Mouse (Mus musculus): Measurements from ENCODE around the gene Ccl22.

The Ccl22 gene

DNA sequence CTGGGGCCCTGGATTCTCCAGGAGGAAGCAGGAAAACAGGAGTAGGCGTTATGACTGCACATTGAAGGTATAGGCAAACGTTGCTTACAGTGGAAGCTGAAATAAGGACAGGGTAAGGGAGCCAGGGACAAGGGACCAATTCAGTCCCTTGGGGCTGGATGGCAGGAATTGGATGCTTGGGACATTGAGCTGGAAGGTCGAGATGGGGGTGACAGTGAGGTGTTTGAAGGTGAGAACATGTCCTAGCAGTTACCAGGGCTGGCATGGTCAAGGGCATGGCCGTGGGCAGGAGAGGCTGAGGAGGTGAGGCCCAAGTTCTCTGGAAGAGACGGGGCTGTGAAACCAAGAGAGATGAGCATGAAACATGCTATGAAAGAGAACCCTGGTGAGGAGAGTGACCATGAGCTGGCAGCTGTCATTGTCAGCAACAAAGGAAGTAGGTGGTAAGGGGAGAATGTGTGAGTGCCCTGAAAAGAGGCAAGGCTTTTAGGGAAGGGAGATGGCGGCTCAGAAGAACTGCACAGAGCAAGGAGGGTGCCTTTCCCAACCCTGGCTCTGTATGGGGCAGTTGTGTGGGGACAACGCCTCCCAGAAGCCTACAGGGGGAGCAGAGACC lies 10.5 kb upstream of the Ccl22 start:
- no peak for DNase-seq (ENCODE audit: low read depth, low spot score)

DNA sequence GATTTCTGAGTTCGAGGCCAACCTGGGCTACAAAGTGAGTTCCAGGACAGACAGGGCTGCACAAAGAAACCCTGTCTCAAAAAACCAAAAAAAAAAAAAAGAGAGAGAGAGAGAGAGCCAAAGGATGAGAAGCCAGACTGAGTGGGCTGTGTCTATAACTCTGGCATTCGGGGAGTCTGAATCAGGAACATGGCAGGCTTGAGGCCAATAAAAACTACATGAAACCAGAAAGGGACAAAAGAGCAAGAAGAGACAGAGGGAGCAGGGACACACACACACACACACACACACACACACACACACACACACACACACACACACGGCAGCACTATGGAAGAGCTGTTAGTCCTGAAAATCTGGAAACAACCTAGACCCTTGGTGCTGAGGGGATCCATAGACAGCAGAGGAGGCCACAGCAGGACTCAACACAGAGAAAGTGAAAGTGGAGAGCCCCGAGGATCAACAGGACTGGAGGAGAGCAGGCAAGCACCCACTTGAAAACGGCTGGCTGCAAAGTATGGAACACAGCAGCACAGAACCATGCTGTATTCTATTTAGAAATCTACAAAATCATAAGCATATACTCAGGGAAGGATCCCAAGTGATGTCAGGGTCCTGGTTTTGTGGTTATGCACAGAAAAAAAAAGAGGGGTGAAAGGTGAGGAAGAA lies 9.8 kb upstream of the Ccl22 start:
- no peak for DNase-seq (ENCODE audit: low read depth, low spot score)

DNA sequence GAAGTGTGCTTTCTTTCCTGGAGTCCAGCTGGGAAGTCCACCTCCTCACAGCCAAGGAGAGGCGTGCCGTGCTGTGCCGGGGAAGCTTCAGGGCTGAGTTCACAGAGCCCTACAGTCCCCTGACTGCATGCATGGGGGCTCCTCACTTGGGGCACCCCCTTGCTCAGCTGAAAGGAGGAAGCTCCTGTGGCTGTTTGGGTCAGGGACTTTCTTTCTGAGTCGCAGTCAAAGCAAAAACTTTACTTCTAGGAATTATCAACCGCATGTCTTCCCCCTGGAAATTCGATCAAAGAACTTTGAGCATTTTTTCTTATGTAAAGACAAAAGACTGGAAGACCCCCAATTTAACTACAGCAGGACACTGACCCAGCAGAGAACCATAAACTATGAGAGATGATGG lies 5.6 kb upstream of the Ccl22 start:
- no peak for DNase-seq (ENCODE audit: low read depth, low spot score)

DNA sequence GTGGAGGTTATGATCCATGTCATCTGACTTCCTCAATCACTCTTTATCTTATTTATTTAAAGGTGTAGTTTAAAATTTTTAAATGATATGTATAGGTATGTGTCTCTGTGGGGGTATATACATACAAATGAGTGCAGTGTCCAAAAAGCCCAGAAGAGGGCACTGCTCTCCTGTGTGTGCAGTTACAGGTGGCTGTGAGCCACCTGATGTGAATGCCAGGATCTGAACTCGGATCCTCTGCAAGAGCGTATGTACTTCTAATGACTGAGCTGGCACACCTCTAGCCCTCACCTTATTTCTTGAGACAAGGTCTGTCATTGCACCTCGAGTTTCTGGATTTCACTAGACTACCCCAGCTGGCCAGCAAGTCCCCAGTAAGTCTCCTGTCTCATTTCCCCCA lies 4.8 kb upstream of the Ccl22 start:
- DNase-seq (ENCODE audit: low read depth, low spot score): no peak

DNA sequence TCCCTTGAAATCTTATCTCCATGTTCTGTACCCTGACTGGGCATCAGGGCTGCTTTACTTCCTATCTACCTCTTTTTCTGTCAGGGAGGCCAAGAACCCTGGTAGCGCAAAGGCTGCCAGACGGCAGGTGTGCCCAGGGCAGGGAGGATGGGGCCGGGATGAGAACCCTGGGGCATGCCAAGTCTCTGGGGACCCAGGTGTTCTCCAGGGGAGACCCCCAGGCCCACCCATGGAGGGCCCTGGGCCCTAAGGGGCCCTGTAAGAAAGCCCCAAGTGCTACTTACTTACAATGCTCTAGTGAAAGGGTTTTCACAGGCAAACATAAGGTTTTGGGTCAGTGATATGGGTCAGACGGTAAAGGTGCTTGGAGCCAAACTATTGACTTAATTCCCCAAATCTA lies 3.7 kb upstream of the Ccl22 start:
- no peak for DNase-seq (ENCODE audit: low read depth, low spot score)

DNA sequence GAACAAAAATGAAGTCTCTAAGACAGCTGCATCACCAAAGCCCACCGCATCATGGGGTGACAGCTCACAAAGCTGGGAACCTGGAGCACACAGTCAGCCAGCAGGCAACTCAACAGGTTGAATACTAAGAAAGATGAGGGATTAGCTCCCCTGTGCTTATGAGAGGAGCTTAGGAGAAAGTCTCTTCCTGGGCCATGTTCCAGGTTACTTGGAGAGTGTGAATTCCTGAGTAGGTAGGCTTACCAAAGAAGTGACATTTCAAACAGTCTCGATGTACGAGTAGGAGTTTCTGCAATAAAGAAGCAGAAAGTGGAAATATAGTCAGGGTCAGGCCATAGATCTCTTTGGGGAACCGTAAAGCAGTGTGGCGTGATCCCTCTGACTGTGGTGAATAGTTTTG lies 906 bp upstream of the Ccl22 start:
- DNase-seq (ENCODE audit: low read depth, low spot score): no peak

DNA sequence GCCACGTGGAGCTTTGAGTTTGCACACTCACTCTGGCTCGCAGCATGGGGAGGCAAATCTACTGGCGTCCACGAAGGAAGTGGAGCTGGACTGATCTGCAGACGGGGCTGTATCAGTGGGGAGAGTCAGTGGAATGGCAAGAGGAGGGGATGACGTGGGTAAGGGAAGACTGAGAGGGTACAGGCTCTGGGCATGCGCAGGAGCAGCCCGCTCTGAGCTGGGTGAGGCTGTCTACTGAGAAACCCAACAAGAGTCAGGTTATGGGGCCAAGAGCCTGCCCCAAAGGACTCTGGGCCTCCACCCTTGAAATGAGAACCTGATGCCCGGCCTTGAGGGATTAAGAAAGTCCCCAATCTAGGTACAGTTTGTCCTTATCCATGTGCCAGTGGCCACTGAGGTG lies 418 bp upstream of the Ccl22 start:
- no peak for DNase-seq (ENCODE audit: low read depth, low spot score)

DNA sequence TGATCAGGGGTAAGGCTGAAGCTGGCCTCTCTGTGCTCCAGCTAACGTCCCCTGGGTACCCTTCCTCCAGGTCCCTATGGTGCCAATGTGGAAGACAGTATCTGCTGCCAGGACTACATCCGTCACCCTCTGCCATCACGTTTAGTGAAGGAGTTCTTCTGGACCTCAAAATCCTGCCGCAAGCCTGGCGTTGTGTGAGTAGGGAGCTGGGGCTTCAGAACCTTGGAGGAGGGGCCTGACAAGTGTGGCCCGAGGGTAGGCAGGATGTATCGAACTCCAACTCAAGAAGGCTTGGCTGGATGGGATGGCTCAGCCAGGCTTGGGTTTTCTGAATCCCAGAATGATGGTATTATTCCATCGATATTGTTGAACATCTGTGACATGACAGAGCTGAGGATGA lies 1.4 kb downstream of the Ccl22 start:
- DNase-seq (ENCODE audit: low read depth, low spot score): no peak

DNA sequence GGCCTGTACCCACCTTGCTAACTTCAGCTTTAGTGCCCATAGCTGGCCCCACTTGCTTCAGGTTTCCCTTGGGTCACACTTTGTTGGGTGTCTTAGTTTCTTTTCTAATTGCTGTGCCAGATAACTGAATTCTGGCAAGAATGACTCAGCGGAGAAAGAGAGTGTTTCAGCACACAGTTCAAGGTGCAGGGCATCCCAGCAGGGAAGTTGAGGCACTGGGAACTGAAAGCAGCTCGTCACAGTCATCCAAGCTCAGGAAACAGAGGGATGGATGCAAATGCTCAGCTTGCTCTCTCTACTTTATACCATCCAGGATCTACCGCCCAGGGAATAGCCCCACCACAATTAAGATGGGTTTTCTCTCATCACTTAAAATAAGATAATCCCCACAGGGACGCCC lies 3.0 kb downstream of the Ccl22 start:
- no peak for DNase-seq (ENCODE audit: low read depth, low spot score)

DNA sequence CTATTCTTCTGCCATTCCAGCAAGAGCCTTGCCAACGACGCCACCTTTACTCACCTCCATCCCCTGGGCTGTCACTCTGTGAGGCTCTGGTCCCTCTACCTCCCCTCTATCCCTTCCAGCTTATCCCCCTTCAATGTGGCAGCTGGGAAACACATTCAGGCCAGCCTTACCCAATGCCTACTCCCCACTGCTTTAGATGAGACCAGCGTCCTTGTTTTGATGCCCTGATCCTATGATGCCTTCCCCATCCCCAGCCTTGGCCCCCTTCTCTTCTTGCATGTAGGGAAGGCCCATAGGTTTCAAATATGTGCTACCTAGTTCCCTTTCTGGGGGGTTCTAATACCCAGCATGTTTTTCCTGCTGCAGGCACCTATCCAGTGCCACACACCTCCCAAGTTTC lies 4.6 kb downstream of the Ccl22 start:
- DNase-seq (ENCODE audit: low read depth, low spot score): no peak

DNA sequence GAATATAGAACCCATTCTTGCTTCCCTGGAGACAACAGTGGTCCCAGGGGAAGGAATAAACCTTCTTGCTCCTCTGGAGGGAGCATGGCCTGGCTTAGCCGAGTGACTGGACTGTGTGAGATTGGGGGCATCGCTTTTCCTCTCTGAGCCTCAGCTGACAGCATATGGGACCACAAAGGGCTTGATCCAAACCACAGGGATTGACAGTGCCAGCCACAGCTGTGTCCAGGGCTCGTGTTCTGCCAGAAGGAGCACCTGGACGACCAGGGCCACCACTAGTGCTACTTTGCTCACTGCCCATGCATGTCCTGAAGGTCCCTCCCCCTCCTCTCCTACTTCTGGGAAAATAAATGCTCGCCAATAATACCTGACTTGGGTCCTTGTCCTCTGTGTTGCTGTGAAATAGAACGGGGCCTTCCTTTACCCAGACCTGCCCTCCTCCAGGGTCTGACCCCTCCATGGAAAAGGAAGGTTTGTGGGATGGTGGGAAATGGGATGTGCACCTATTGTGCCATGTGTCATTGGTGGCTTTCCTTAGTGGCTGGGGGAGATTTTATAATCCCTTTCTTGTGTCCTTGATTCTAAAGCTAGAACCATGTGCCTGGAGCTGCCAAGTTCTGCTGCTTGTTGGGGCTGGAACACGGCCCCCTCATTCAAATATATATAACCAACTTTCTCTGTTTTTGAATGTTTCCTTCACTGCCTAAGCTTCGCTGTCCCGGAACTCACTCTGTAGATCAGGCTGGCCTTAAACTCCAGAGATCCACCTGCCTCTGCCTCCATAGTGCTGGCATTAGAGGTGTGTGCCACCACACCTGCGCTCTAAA lies 5.8 kb downstream of the Ccl22 start:
- DNase-seq (ENCODE audit: low read depth, low spot score): no peak

DNA sequence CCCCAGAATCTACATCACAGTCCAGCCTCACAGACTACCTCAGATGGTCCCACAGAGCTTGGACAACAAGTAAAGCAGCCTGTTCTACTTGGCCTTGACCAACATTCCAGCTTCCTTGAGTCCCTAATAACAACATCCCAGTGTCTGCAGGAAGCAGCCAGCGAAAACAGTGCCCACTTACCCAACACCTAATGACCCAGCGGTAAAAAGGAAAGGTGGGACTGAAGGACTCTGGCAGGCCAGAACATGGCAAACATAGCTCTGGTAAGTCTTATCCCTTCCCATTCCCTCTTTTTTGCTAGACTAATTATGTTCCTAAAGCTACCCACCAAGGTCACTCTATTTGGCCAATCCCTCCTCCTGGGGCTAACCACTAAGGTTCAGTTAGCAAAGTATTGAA lies 8.6 kb downstream of the Ccl22 start:
- no peak for DNase-seq (ENCODE audit: low read depth, low spot score)

DNA sequence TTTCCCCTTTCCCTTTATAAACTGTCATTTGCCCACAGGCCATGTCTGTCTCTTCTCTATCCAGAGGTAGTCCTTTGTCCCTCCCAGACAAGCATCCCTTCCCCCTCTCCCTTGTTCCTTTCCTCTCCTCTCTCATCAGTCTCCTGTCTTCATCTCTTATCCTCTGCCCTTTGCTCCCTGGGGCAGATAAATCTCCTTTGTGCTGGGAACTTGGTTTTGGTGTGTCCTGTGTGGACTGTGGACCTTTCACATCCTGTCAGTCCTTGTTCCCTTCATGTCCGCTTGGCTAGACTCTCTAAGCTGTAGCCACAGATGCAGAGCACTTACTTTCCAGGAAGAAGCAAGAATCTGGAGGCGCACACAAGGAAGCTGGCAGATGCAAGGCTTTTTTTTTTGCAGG lies 9.1 kb downstream of the Ccl22 start:
- DNase-seq (ENCODE audit: low read depth, low spot score): no peak

DNA sequence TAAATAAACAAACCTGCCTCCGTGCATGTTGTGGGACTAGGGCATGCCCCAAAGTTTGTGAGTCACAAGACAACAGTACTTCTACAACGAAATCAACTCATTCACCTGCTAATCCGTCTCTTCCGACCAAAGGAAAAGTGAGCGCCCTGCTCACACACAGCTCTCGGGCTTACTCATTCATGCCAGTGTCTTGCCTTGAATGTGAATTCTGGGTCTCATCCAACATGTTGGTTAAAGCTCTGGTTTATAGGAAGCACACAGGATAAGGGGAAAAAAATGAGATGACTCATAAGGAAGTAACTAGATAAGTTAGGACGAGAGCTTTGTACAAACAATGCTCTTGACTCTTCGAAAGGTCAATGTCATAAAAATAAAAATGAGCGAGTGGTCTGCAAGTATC lies 21.6 kb downstream of the Ccl22 start:
- no peak for DNase-seq (ENCODE audit: low read depth, low spot score)

DNA sequence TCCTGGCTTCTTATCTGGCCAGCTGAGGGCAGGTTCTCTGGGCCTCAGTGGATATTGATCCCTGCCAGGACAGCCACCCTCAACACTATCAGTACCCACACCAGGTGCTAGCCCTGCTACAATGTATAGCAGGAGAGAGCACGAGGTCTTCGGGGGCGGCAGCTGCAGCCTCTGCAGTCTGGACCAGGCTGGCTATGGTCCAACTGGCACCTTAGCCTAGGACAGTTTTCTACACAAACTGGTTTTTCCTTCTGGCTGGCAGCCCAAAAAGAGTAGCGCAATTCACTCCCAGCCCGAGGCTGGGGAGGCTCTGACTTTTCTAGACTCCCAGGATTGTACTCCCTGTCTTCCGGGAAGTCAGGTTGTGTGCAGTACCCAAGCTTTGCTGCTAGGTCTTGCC lies 25.6 kb downstream of the Ccl22 start:
- DNase-seq (ENCODE audit: low read depth, low spot score): no peak

DNA sequence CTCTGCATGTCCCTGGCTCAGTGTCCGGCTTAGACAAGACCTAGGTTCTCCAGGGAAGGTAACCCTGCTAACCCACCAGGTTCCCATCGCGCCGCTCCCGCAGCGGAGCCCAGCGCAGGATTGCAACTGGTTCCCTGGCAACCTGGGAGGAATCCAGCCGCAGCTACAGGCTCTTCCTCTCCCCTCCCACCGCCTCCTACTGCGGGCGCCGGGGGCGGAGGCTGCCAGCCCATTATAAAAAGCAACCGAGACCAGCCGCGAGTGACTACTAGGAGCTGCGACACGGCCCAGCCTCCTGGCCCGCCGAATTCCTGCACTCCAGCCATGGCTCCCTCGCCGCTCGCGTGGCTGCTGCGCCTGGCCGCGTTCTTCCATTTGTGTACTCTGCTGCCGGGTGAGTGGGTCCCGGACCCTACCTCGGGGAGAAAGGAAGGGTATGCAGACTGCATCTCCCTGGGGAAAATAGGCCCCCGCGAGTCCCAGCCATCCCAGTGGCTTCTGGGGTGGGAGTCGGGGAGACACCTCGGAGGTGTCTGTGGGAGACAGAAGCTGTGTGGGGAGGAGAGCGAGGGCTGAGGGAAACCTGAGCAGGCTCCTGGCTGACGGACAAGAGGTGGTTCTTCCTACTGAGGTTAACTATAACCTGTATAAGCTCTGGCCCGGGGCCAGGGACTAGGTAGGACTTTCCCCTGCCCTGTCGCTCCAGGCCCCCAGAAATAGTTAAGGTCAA lies 26.7 kb downstream of the Ccl22 start, which contains the start of gene Cx3cl1:
Gene Cx3cl1, plus strand, starts transcription at position 69 of the 730 bp plus-strand sequence.
- no peak for DNase-seq (ENCODE audit: low read depth, low spot score)

DNA sequence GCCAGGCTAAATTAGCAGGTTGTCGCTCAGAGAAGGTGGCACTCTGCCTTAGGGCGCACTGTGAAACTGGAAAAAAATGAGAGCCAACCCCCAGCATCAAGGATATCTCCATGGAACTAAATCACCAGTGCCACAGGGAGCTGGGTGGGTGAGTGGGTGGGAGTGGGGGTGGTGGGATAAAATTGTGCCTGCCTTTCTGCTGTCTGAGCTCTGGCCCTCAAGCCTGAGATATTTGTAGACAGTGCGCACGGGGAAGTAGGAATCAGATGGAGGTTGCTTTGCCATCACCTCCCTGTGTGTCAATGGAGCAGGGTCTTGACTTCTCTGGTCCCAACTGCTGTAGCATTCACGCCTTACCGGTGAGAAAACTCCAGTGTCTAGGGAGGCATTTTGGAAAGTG lies 27.7 kb downstream of the Ccl22 start:
- DNase-seq (ENCODE audit: low read depth, low spot score): no peak

DNA sequence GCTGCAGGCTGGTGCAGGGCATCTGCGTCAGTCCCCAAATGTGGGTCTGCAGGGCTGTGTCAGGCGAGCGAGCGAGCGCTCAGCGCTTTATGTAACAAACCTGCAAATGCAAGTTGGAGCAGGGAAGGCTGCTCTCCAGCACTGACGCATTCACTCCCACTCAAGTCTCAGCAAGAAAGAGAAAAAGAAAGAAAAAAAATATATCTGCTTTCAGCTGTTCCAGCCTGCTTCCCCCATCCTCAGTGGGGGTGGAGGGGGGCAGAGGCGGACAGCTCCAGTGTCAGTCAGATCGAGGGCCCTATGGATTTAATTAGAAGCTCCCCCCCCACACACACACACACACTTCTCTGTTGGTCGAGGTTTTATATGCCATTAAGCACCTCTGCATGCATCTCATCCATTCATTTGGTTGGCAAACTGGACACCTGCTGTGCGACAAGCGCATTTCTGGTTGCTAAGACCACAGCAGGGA lies 28.3 kb downstream of the Ccl22 start:
- no peak for DNase-seq (ENCODE audit: low read depth, low spot score)

DNA sequence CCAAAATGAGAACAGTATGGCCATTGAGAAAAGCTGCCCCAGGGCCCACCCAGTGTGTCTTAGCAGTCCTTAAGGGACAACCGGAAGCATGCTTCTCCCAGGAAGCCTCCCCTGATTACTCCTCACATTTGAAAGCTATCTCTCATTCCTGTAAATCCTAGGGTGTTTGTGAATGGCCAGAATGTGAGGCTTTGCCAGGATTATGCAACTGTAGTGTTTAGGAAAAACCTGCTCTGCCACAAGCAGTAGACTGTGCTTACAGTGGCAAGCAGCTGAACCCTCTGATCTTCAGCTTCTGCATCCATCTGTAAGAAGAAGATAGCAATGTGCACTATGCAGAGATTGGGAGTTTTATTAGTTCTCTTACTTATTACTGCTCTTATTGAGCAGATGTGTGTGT lies 29.2 kb downstream of the Ccl22 start:
- DNase-seq (ENCODE audit: low read depth, low spot score): no peak

DNA sequence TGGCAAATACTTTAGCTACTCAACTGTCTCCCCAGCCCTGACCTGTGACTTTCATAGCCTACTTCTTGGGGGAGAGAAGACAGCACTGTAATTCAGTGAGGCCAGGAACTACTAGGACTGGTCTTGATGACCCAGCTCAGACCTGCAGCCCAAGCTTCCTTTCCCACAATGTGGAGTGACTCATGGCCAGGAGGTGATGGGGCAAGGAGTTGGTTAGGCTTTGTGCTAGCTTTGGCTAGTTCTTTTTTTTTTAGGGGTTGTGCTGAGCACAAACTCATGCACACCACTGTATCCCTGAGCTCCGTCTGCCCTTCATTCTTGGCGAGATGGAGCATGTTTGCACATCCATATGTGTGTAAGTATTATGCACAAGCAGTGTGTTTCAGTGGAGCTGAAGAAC lies 31.0 kb downstream of the Ccl22 start:
- no peak for DNase-seq (ENCODE audit: low read depth, low spot score)

DNA sequence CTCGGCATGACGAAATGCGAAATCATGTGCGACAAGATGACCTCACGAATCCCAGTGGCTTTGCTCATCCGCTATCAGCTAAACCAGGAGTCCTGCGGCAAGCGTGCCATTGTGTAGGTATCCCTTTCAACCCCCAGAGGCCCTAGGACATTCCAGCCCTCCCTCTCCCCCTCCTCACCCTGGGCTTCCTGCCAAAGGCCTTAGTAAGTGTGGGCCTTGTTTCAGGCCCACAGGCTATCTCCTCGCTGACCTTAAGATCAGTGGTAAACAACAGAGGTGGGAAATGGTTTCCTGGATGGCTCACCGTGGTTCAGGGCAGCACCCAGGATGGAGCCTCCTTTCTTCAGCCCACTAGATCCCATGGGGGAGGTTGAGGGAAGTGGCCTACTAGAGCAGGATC lies 32.6 kb downstream of the Ccl22 start:
- DNase-seq (ENCODE audit: low read depth, low spot score): no peak

DNA sequence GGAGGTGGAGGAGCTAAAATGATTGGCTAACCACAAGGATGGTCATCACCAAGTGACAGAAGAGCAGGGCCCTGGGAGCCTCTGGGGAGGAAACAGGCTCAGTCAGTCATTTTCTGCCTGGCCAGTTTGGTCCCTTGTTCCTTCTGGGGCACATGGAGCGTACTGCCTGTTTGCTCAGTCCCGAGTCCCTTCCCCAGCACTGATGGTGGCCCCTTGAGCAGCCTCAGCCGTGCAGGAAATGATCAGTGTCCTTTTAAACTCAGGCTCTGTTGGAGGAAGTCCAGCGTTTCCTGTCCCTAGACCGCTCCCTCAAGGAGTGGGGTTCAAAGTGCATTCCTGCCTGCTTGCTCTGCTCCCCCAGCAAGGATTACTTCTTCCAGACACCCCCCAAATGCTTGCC lies 33.1 kb downstream of the Ccl22 start:
- no peak for DNase-seq (ENCODE audit: low read depth, low spot score)

All from retina, adult 2 months (tissue).